In genomic region chr8:120516182-120516755, GRCm38 (mm10) we compare ENCODE assay signal across 9 mouse cellular contexts.
DNase-seq lines count a peak whose midpoint lies in the region; ATAC-seq lines count a peak whose summit lies in the region.
"Had no signal": no experiment of that assay in that cellular context is flagged by ENCODE, and none has a peak within 500 bp of the region (broad histone marks: within the 10 kb centered on the region; RNA-seq: fewer than 3 reads in every experiment).

No protein-coding gene starts in this region.

- no peaks in the 10 kb centered on the region for H3K27me3 ChIP-seq in embryonic facial prominence, embryonic 11.5 days (ENCODE audit: control insufficient read depth, insufficient read depth, low read length)
- H3K27me3 ChIP-seq in hindbrain, embryonic 15.5 days: no peaks in the 10 kb centered on the region
- no peaks in the 10 kb centered on the region for H3K27me3 ChIP-seq in midbrain, embryonic 15.5 days (replicated peaks)

- H3K9me3 ChIP-seq in embryonic facial prominence, embryonic 11.5 days (replicated peaks; ENCODE audit: control insufficient read depth, low read length): no peaks in the 10 kb centered on the region
- no peaks in the 10 kb centered on the region for H3K9me3 ChIP-seq in hindbrain, embryonic 15.5 days
- H3K9me3 ChIP-seq in midbrain, embryonic 15.5 days: no peaks in the 10 kb centered on the region

- intact Hi-C loops in heart, postnatal 14 days (cut with DNase I): no loop called here

- DNase-seq in heart, adult 11 months: peak; percentile 92
- DNase-seq in heart, postnatal 14 days: no peak
- DNase-seq in embryonic facial prominence, embryonic 11.5 days (ENCODE audit: low spot score): peak; percentile 74
- no peak for DNase-seq in cerebellum, adult 9-11 months
- DNase-seq in adrenal gland, adult 8-10 months: no peak
- DNase-seq: adrenal gland, postnatal 10 days had no signal

- H3K4me1 ChIP-seq in embryonic facial prominence, embryonic 11.5 days (ENCODE audit: control insufficient read depth, insufficient read depth, low read length): peaks cover 39% of the 10 kb centered on the region
- peaks cover 98% of the 10 kb centered on the region for H3K4me1 ChIP-seq in hindbrain, embryonic 15.5 days (replicated peaks)
- peaks cover 97% of the 10 kb centered on the region for H3K4me1 ChIP-seq in midbrain, embryonic 15.5 days

- H3K27ac ChIP-seq in embryonic facial prominence, embryonic 11.5 days (replicated peaks; ENCODE audit: low read depth, low read length): no peak overlapping the region
- H3K27ac ChIP-seq in hindbrain, embryonic 15.5 days (replicated peaks): no peak overlapping the region
- 0 out of 2 replicates have a peak overlapping the region, but pooled peaks have one; percentile 36 for H3K27ac ChIP-seq in midbrain, embryonic 15.5 days

- WGBS in embryonic facial prominence, embryonic 11.5 days: 11% methylated on average over 12 of the region's 12 CpGs
- WGBS in hindbrain, embryonic 15.5 days: 22% methylated on average over 12 of the region's 12 CpGs
- WGBS in midbrain, embryonic 15.5 days: 11% methylated on average over 10 of the region's 12 CpGs

- ATAC-seq in embryonic facial prominence, embryonic 11.5 days (replicated peaks; ENCODE audit: insufficient number of reproducible peaks, low FRiP score, low TSS enrichment, low read depth): no peak
- ATAC-seq in hindbrain, embryonic 15.5 days (ENCODE audit: low FRiP score, low read depth): no peak
- ATAC-seq in midbrain, embryonic 15.5 days (replicated peaks): no peak
- no peak for ATAC-seq in cerebellum, adult (ENCODE audit: insufficient number of reproducible peaks, low FRiP score, low TSS enrichment)

- no peaks in the 10 kb centered on the region for H3K36me3 ChIP-seq in embryonic facial prominence, embryonic 11.5 days (replicated peaks; ENCODE audit: control insufficient read depth, insufficient read depth, low read depth, low read length)
- no peaks in the 10 kb centered on the region for H3K36me3 ChIP-seq in hindbrain, embryonic 15.5 days
- no peaks in the 10 kb centered on the region for H3K36me3 ChIP-seq in midbrain, embryonic 15.5 days (replicated peaks)

- no peak overlapping the region for H3K4me3 ChIP-seq in embryonic facial prominence, embryonic 11.5 days (ENCODE audit: low read depth, low read length)
- H3K4me3 ChIP-seq in hindbrain, embryonic 15.5 days: no peak overlapping the region
- H3K4me3 ChIP-seq in midbrain, embryonic 15.5 days: no peak overlapping the region

- H3K9ac ChIP-seq in embryonic facial prominence, embryonic 11.5 days (replicated peaks; ENCODE audit: low read length): no peak overlapping the region
- H3K9ac ChIP-seq in hindbrain, embryonic 15.5 days: no peak overlapping the region
- H3K9ac ChIP-seq in midbrain, embryonic 15.5 days: no peak overlapping the region

- H3K4me2 ChIP-seq in embryonic facial prominence, embryonic 11.5 days (ENCODE audit: low read depth, low read length): no peak overlapping the region
- 0 out of 2 replicates have a peak overlapping the region, but pooled peaks have one; percentile 2 for H3K4me2 ChIP-seq in hindbrain, embryonic 15.5 days
- H3K4me2 ChIP-seq in midbrain, embryonic 15.5 days: peak overlapping the region; percentile 10

Comparison
In these comparisons a context has a peak if more than half of its experiments do, and no peak if none do; other contexts are left out.
1. DNase-seq: peak in heart, adult 11 months (single experiment) and embryonic facial prominence, embryonic 11.5 days (single experiment); none in heart, postnatal 14 days (0 of 2), cerebellum, adult 9-11 months (single experiment) and adrenal gland, adult 8-10 months (single experiment).